Mouse (Mus musculus) embryonic facial prominence, embryonic 15.5 days (tissue): ENCODE results near the gene Mlip. TPM values are rescaled to one million over a fixed set of nuclear protein-coding genes. Genes with fewer than 3 reads are reported as not detected.

Experiments
- ATAC-seq: fragments of 200-750 bp; cut with Nextera tagmentation; 2 replicates; pipeline ENCODE4 v1.8.0; 2017; ENCODE audit warnings: low read depth, moderate TSS enrichment; ENCODE audit not compliant: insufficient number of reproducible peaks, low FRiP score, low TSS enrichment
- H3K27ac ChIP-seq: fragments of 300-500 bp; sonication (generic); replicated peaks from 2 replicates; pipeline ENCODE4 v1.5.1; 2015; ENCODE audit warnings: mild to moderate bottlenecking, inconsistent platforms
- H3K27me3 ChIP-seq: fragments of 300-500 bp; sonication (generic); 2 replicates; pipeline ENCODE4 v1.6.1; 2015; ENCODE audit warnings: inconsistent platforms
- H3K36me3 ChIP-seq: fragments of 300-500 bp; sonication (generic); 2 replicates; pipeline ENCODE4 v1.6.1; 2015; ENCODE audit warnings: mild to moderate bottlenecking, inconsistent platforms
- H3K4me1 ChIP-seq: fragments of 300-500 bp; sonication (generic); 2 replicates; pipeline ENCODE4 v1.6.1; 2015; ENCODE audit warnings: inconsistent platforms
- H3K4me2 ChIP-seq: fragments of 300-500 bp; sonication (generic); replicated peaks from 2 replicates; pipeline ENCODE4 v1.6.1; 2015; ENCODE audit warnings: mild to moderate bottlenecking, inconsistent platforms
- H3K4me3 ChIP-seq: fragments of 300-500 bp; sonication (generic); replicated peaks from 2 replicates; pipeline ENCODE4 v1.5.1; 2015; ENCODE audit warnings: mild to moderate bottlenecking, inconsistent platforms
- H3K9ac ChIP-seq: fragments of 300-500 bp; sonication (generic); 2 replicates; pipeline ENCODE4 v1.6.1; 2015; ENCODE audit warnings: inconsistent platforms
- H3K9me3 ChIP-seq: fragments of 300-500 bp; sonication (generic); replicated peaks from 2 replicates; pipeline ENCODE4 v1.6.1; 2016; ENCODE audit warnings: inconsistent platforms
- WGBS: fragments of 180-500 bp; shearing (Covaris S2); methylation state at CpG from one replicate; pipeline ENCODE4 v1.1.7; 2015; 5-methylcytosine and 5-hydroxymethylcytosine counted together
- polyA plus RNA-seq: library from polyadenylated mRNA; unstranded; fragments of >200 nt; fragmentation: Nextera tagmentation; extraction: Ambion mirVana; gene quantifications from 2 replicates; pipeline ENCODE4 v1.2.1, GENCODE M21; 2015

The Mlip gene
- polyA plus RNA-seq, result 6.4 and 6.6 TPM in 2 replicates

DNA sequence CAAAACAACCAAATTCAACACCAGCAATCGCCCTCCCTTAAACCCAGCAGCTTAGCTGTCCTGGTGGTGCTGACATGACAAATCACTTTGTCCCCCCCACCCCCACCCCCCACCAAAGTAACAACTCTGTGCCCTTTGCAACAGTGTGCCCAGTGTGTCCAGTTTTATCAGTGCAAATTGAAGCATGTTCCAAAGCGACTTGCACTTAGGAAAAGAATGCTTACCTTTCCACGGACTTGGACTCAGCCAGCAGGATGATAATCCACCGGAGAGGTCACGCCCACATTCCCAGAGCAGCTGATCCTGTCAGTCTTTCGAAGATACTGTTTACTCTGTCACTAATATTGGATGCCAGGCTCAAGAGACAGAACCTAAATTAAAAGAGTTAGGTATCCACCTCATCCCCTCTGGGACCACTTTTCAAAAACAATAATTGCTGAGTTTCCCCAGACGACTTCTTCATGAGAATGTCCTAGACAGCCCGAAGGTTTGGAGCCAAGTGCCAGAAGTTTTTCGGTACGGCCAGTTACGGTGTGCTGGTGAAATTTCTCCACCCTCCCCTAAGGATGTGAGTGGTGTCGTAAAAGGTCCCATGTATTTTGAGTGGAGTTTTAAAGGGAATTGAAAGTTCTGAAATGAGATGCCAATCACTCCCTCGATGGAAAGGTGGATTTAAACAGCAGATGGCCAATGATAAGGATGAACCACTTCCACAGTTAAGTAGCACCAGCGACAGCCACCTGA lies at the start of gene Mlip:
Gene Mlip, minus strand, starts transcription at position 538 of the 744 bp plus-strand sequence.
- Histone ChIP-seq H3K27me3 (no peaks in the 10 kb centered on the region), H3K9me3 (no peaks in the 10 kb centered on the region), H3K4me3 (no peak within 1 kb of the TSS), H3K4me1 (no peaks in the 10 kb centered on the region), H3K27ac (no peak within 1 kb of the TSS), H3K36me3 (no peaks in the 10 kb centered on the region), H3K9ac (no peak within 1 kb of the TSS), H3K4me2 (no peak within 1 kb of the TSS)
- 47% methylated on average over 14 of the region's 14 CpGs for WGBS
- ATAC-seq, result no peak

DNA sequence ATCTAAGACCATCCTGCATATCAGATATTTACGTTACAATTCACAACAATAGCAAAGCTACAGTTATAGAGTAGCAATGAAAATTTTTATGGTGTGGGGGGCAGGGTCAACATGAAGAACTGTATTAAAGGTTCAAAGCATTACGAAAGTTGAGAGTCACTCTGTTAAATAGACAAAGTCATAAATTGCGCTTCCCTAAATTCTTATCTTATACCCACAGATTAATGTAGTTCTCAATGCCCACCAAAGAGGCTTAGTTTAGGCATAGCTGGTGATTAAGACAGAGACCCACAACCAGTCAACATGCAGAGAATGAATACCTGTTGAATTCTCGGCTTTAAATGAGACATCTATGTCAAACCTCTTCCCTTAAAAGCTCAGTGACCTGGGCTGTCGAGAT lies 47.0 kb upstream of the Mlip start:
- H3K36me3 ChIP-seq, result no peaks in the 10 kb centered on the region
- H3K9ac ChIP-seq, result no peak overlapping the region
- no peak overlapping the region for H3K4me2 ChIP-seq
- H3K9me3 ChIP-seq, result no peaks in the 10 kb centered on the region
- no peak for ATAC-seq
- H3K4me1 ChIP-seq, result no peaks in the 10 kb centered on the region
- 94% methylated on average over 5 of the region's 5 CpGs for WGBS
- H3K27ac ChIP-seq, result no peak overlapping the region
- H3K4me3 ChIP-seq, result no peak overlapping the region
- no peaks in the 10 kb centered on the region for H3K27me3 ChIP-seq

DNA sequence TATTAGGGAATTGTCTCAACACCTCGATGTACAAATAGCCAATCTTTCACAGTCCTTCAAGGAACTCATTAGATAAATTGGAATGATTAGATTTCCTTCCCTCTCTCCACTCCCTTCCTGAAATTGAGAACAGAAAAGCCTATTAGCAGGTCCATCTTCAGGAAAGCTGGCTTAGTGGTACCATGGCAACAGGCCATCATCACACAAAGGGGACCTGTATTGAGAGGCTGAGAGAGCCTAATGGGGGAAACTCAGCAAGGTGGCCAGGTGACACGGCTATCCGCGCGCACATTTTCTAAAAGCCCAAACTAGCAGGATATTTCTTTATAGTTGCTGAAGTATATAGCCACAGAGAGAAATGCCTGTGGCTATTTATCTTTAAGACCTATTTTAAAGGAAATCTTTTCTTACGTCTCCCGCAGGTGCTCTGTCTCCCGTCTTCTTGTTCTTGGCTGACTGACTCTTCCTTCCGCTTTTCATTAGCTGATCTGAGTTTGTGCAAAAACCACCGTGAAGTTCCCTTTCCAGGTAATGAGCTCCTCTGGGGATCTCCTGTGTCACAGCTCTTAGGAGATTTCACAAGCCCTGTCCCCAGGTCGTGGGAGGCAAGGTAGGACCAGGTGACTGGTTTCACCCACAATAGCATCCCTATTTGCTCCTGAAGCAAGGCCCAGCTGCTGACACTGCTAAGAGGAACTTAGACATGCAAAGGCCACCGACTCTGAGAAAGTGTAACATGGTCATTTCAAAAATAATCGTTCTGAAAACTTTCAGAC lies 46.3 kb upstream of the Mlip start:
- Histone ChIP-seq H3K4me2 (no peak overlapping the region), H3K27ac (no peak overlapping the region), H3K36me3 (no peaks in the 10 kb centered on the region), H3K4me3 (no peak overlapping the region), H3K27me3 (no peaks in the 10 kb centered on the region), H3K9me3 (no peaks in the 10 kb centered on the region), H3K9ac (no peak overlapping the region), H3K4me1 (no peaks in the 10 kb centered on the region)
- ATAC-seq, result no peak
- WGBS, result 54% methylated on average over 13 of the region's 13 CpGs

DNA sequence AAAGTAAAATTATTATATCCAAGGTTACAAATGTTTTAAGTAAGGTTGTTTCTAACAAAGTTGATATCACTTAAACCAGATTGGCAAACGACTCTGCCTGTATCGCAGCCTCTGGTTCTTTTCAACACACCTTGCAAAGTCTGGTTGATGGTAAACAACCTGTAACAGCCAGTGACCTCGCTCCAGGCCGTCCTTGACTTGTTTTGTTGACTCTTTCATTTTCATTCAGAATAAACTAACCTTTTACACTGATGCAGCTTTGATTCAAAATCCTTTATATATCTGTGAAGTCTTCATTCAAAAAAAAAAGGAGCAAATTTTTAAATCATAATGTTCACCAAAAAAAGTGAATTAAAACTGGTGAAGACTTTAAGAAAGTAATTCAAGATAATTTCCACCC lies 44.3 kb upstream of the Mlip start:
- Histone ChIP-seq H3K4me1 (no peaks in the 10 kb centered on the region), H3K9ac (no peak overlapping the region), H3K4me2 (no peak overlapping the region), H3K9me3 (no peaks in the 10 kb centered on the region), H3K36me3 (no peaks in the 10 kb centered on the region), H3K4me3 (no peak overlapping the region), H3K27me3 (no peaks in the 10 kb centered on the region), H3K27ac (no peak overlapping the region)
- ATAC-seq, result no peak
- WGBS, result 64% methylated on average over 4 of the region's 4 CpGs

DNA sequence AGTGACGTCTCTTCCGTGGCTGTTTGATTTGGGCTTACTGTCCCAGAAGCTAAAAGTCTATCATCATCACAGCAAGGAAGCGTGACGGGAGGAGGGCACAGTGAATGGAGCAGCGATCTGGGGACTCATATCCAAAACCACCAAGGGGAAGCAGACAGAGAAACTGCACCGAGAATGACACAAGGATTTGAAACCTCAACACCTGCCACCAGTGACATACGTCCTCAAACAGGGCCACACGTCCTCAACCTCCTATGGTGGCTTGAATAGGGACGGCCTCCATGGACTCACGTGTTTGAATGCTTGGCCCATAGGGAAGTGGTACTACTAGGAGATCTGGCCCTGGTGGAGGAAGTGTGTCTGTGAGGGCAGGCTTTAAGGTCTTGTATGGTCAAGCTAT lies 38.5 kb upstream of the Mlip start:
- Histone ChIP-seq H3K36me3 (no peaks in the 10 kb centered on the region), H3K4me2 (no peak overlapping the region), H3K4me3 (no peak overlapping the region), H3K27me3 (no peaks in the 10 kb centered on the region; the same call in 1 of the 2 replicates), H3K4me1 (no peaks in the 10 kb centered on the region), H3K9me3 (no peaks in the 10 kb centered on the region), H3K27ac (no peak overlapping the region), H3K9ac (no peak overlapping the region)
- WGBS, result 88% methylated on average over 10 of the region's 10 CpGs
- no peak for ATAC-seq

DNA sequence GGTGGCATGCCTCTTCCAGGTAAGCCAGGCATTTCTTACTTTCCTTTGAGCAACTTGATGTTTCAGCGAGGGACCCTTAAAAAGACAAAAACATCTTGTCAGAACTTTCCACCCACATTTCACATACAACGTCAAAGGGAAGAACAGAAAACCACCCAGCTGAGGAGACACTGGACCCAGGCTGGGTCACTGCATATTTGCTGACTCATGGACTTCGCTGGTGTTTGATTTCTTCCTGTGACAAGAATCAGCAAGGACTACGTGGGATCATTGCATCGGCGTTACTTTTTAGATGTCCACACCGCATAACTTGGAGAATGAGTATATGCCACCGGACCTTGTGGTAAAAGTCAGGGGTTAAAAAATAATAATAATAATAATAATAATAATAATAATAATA lies 36.2 kb upstream of the Mlip start:
- Histone ChIP-seq H3K36me3 (no peaks in the 10 kb centered on the region), H3K4me3 (no peak overlapping the region), H3K27ac (no peak overlapping the region), H3K4me1 (no peaks in the 10 kb centered on the region), H3K27me3 (no peaks in the 10 kb centered on the region; the same call in 1 of the 2 replicates), H3K9ac (no peak overlapping the region), H3K9me3 (no peaks in the 10 kb centered on the region), H3K4me2 (no peak overlapping the region)
- WGBS, result 79% methylated on average over 8 of the region's 8 CpGs
- no peak for ATAC-seq

DNA sequence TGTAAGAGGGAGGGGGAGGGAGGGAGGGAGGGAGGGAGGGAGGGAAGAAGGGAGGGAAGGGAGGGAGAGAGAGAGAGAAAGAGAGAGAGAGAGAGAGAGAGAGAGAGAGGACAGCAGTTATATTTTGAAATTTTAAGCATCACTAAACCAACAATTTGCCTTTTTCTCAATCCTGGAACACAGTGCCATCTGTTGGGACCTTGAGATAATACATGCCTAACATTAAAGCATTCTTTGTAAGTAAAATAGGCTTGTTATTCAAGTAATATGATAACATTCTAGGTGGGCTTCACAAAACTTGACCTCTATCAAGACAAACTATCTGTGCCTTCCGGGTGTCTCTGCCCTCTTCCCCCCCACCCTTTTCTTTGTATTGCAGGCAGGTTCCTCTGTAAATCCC lies 34.0 kb upstream of the Mlip start:
- no peak overlapping the region for H3K9ac ChIP-seq
- no peaks in the 10 kb centered on the region; the same call in 1 of the 2 replicates for H3K27me3 ChIP-seq
- no peaks in the 10 kb centered on the region for H3K36me3 ChIP-seq
- no peak for ATAC-seq
- no peak overlapping the region for H3K4me2 ChIP-seq
- H3K27ac ChIP-seq, result no peak overlapping the region
- no peak overlapping the region for H3K4me3 ChIP-seq
- no peaks in the 10 kb centered on the region for H3K4me1 ChIP-seq
- whole genome bisulfite sequencing, result 19% methylated on average over 1 of the region's 1 CpGs
- H3K9me3 ChIP-seq, result no peaks in the 10 kb centered on the region

DNA sequence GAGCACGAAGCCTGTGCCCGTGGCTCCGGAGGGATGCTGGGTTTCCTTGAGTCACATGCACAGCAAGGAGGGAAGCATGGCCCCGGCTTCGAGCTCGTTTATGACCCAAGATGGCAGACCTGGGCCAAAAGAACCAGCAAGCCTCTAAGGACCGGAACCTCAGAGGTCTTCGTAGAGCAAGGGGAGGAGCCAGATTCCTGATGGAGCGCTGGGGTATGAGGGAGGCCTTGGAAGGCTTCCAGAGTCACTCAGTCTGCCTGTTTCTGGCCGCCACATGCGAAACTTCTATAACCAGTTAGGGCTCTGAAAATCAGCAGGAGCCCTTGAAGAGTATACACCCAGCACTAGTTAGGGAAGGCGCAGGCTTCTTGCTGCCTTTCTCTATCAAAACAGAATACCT lies 32.8 kb upstream of the Mlip start:
- no peaks in the 10 kb centered on the region for H3K4me1 ChIP-seq
- no peak for ATAC-seq
- no peak overlapping the region for H3K27ac ChIP-seq
- H3K4me2 ChIP-seq, result no peak overlapping the region
- H3K36me3 ChIP-seq, result no peaks in the 10 kb centered on the region
- H3K4me3 ChIP-seq, result no peak overlapping the region
- H3K27me3 ChIP-seq, result no peaks in the 10 kb centered on the region; the same call in 1 of the 2 replicates
- H3K9me3 ChIP-seq, result no peaks in the 10 kb centered on the region
- no peak overlapping the region for H3K9ac ChIP-seq
- WGBS, result 72% methylated on average over 12 of the region's 12 CpGs

DNA sequence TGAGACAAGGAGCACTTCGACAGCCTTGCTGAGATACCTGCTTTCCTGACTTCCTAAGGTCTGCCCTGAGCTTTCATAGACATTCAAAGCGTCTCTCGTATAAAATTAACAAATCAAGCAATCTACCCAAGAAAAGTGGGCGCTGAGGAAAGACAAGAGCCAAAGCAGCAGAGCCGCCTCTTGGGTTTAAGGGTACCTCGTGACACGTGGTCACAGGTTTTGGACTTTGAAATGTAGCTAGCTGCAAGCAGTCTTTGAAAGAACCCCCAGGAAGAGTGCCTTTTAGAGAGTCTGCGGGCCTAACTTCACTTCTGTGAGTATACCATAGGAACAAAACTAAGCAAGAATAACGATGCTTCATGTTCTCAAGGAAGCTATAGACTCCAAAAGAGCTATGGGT lies 31.9 kb upstream of the Mlip start:
- Histone ChIP-seq H3K36me3 (no peaks in the 10 kb centered on the region), H3K4me1 (no peaks in the 10 kb centered on the region), H3K4me2 (no peak overlapping the region), H3K9me3 (no peaks in the 10 kb centered on the region), H3K9ac (no peak overlapping the region), H3K27me3 (no peaks in the 10 kb centered on the region; the same call in 1 of the 2 replicates), H3K4me3 (no peak overlapping the region), H3K27ac (no peak overlapping the region)
- 84% methylated on average over 9 of the region's 9 CpGs for WGBS
- no peak for ATAC-seq

DNA sequence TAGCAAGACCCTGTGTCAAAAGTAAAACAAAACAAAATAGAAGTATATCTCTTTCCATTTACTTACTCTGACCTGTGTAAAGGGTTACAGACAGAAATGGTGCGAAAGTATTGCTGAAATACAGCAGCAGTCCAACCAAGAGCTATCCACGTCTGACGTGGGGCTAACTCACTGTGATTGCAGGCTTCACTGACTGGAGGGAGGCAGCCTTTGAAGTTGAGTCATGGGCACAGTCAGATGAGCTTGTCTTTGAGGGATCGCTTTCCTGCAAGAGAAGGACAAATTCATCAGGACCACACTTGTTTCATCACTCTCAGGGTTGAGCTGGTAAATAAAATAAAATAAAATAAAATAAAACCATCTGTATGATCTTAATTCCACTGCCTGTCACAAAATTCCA lies 31.2 kb upstream of the Mlip start:
- H3K4me3 ChIP-seq, result no peak overlapping the region
- H3K4me2 ChIP-seq, result no peak overlapping the region
- no peak overlapping the region for H3K9ac ChIP-seq
- H3K9me3 ChIP-seq, result no peaks in the 10 kb centered on the region
- H3K27me3 ChIP-seq, result no peaks in the 10 kb centered on the region; the same call in 1 of the 2 replicates
- no peak for ATAC-seq
- no peaks in the 10 kb centered on the region for H3K36me3 ChIP-seq
- WGBS, result 63% methylated on average over 4 of the region's 4 CpGs
- no peaks in the 10 kb centered on the region for H3K4me1 ChIP-seq
- H3K27ac ChIP-seq, result no peak overlapping the region

DNA sequence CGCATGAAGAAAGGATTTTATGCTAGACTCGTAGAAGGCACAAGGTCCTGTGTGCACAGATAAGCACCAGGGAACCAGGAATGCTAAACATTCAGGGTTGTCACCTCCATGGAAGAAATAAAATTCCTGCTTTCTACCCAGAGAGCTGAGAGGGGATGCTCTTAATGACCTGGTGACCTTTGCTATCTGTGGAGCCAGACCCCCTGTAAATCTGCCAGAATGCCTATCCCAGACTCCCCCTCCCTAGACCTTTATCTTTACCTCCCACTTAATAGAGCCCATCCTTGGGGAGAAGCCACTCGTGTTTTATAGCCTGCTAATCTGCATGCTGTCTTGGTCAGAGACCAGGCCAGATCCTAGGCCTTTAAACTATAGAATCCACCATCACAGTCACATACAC lies 29.7 kb upstream of the Mlip start:
- WGBS, result 56% methylated on average over 3 of the region's 3 CpGs
- no peaks in the 10 kb centered on the region; the same call in 1 of the 2 replicates for H3K4me1 ChIP-seq
- no peak overlapping the region for H3K9ac ChIP-seq

More for the DNA sequence above, 29.7 kb upstream of the Mlip start:
- H3K27me3 ChIP-seq, result no peaks in the 10 kb centered on the region; the same call in 1 of the 2 replicates
- no peak overlapping the region for H3K4me3 ChIP-seq
- ATAC-seq, result no peak
- no peak overlapping the region for H3K4me2 ChIP-seq
- no peak overlapping the region for H3K27ac ChIP-seq
- no peaks in the 10 kb centered on the region for H3K9me3 ChIP-seq
- no peaks in the 10 kb centered on the region for H3K36me3 ChIP-seq
